Mouse (Mus musculus) frontal cortex, postnatal 14 days (tissue): ENCODE data around the gene Efcab12.
"Not testable (repeated sequence)": the region's sequence is repeated elsewhere in the genome, so short reads cannot be mapped to it uniquely, and the experiment has no call there.

Source experiments
- DNase-seq, 2 experiments: peaks; one replicate each; pipeline ENCODE4 v3.0.0; 2022; ENCODE audit warnings: low spot score in 2 of 2

Efcab12 gene

GRCm38 (mm10) chr6:115845006-115845405 lies 6.8 kb upstream of the Efcab12 start:
- DNase-seq, result no peak

DNA sequence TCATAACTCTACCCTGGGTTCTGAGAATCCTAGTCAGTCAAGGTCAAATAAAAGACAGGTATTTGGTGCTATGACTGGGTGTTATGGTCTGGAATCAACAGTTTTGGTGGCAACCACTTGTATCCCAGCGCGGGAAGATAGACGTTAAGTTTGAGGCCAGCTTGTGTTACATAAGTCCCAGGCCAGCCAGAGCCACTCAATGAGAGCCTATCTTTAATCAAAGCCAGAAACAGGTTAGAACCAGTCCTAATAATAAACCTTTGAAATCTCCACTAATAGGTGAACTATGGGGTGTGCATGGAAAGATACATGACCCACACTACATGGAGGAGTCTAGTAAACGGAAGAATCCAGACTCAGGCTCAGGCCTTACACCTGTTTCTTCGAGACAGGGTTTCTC lies 533 bp upstream of the Efcab12 start:
- no peak for DNase-seq

GRCm38 (mm10) chr6:115833861-115834260 lies 4.4 kb downstream of the Efcab12 start:
- DNase-seq, result no peak

- DNase-seq, result no peak
These were observed 5.9 kb downstream of the Efcab12 start for GRCm38 (mm10) chr6:115832152-115832850.

DNA sequence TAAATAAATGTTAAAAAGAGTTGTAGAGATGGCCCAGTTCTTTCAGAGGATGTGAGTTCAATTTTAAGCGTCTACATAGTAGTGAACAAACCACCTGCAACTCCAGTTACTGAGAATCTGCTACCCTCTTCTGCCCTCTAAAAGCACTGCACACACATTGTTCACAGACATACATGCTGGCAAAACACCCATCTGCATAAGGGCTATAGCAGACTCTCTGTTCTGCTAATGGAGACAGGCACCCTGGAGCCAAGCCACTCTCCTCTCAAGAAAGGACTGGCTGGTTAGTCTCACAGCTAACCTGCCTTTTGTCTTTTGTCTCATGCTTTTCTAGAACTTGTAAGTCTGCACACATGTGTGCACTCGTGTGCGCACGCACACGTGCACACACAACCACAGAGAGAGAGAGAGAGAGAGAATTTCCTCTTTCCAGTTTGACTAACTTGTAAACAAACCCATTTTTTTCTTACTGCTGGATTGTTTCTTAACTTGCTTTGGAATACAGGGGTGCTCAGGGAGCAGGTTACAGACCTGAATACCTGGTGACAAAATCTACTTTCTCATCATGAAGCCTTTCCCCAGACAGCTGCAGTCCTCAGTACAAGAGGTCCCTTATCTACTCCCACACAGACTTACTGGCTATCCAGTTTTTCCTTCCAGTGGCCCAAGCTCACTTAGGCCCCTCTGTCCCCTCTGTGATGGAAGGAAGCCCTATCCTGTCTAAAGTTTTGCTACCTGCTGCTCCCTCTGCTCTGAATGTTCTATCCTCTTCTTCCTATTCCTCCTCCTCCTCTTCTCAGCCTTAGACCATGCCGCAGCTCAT lies 7.2 kb downstream of the Efcab12 start:
- DNase-seq, result no peak

DNA sequence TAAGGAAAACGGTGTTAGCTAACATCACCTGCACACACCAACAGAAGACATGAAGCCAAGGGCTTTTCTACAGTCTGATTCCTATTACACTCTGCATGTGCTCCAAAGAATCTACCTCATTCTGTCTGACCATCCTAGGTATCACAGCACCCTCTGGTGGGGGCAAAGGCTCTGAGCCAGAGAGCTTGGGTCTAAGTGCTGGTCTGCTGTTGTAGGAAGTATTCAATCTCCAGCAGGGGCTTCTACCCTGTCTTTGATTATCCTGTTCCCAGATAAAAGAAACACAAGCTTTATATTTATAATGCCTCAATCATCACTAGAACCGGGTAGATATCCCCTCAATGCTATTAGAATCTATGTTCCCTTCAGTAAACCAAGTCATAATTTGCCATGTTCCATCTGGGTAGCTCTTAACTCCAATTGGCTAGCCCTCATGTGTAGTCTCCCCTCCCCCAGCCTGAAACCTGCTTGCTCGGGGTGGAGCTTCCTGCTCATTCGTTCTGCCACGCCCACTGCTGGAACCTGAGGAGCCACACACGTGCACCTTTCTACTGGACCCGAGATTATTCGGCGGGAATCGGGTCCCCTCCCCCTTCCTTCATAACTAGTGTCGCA lies 14.3 kb downstream of the Efcab12 start:
- not testable (repeated sequence) for DNase-seq

GRCm38 (mm10) chr6:115821216-115821993 lies 16.8 kb downstream of the Efcab12 start:
- DNase-seq, result no peak

DNA sequence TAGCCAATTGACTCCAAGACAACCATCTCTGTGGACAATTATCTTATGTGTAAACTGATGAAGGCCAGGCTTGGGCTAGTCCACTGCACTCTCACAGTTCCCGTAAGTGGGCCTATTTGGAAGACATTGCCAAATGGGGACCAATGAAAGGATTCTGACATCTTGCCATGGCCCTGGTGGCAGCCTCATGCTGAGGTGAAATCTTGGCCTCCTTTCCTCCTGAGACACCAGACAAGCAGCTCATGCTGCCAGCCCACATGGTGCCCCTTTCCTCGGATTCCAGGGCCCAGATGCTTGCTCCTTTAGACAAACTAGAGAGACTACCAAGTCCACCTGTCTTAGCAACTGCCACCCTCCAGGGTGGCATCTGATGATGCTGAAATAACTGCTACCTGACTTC lies 20.1 kb downstream of the Efcab12 start:
- no peak for DNase-seq

GRCm38 (mm10) chr6:115815041-115815440 lies 23.2 kb downstream of the Efcab12 start:
- no peak for DNase-seq

GRCm38 (mm10) chr6:115814104-115814503 lies 24.1 kb downstream of the Efcab12 start:
- DNase-seq, result peak in 1 of 2 experiments; percentile 40

- DNase-seq, result no peak
These were observed 26.6 kb downstream of the Efcab12 start for GRCm38 (mm10) chr6:115811606-115812005.

DNA sequence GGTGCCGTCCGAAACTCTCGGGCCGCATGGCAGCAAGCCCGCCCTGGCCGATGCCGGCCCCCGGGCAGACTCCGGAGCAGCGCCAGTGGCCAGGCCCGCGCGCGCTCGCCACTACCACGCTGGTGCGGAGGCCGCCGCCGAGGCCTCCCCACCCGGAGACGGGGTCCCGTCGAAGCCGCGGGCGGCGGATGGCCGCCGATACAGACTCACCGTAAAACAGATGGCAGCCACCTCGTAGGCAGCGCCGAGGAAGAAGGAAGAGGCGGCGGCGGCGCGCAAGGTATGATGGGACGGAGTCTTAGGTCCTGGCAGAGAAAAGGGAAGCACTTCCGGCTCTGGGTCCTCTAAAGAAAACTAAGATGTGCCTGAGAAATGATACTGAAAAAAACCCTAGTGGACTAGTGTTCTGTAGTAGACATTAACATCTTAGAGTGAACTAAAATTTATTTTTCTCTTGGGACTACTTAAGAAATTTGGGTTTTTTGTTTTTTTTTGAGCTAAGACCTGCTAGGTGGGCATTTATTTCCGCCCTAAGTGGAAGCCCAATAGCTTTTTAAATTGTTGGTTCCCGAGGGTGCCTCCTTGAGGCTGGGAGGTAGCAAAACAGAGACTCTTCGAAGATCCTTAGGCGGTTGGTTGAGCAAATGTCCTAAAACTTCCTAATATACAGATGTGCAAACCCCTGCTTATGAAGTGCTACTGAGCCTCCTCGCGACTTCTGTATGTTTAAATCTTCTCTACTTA lies 29.6 kb downstream of the Efcab12 start, which contains the start of gene Rpl32:
Gene Rpl32, minus strand, starts transcription at position 260 of the 744 bp plus-strand sequence.
- DNase-seq, result peak; percentile 74 to 82

DNA sequence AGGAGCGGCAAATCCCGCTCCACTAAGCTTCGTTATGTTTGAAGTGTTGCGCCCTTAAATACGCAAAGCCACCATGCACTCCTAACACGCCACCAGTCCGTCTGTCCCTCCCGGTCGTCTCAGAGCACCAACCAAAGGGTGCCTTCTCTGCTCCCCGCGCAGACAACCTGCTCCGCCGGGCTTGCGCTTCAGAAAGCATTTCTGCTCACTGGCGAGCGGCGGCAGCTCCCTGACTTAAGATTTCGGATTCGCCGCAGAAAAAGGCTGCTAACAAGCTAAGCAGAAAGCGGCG lies 30.1 kb downstream of the Efcab12 start:
- no peak for DNase-seq

DNA sequence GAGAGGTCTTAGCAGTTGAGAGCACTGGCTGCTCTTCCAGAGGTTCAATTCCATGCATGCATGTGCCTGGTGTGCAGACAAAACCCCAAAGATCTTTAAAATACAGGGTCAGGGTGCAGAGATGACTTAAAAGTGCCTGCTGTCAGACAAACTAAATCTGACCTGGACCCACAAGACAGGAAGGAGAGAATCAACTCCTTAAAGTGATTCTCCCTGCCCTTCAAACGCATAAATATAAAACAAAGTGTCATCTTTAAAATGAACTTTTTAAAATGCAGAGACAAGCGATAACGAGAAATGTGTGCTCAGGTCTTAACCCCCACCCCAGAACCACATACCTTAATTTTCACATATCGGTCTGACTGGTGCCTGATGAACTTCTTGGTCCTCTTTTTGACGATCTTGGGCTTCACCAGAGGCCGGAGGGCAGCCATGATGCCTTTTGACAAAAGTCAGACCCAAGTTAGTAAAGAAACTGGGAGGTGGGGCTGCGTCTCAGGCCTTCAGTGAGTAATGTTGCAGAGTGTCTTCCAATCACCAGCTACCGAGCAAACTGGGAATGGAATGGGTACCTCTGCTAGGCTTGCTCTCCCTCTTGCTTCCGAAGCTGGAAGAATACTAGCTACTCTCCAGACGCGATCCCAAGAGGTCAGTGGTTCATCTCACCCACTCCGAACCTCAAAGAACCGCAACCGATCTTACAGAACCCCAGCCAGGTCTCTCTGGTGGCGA lies 30.6 kb downstream of the Efcab12 start:
- DNase-seq, result no peak

DNA sequence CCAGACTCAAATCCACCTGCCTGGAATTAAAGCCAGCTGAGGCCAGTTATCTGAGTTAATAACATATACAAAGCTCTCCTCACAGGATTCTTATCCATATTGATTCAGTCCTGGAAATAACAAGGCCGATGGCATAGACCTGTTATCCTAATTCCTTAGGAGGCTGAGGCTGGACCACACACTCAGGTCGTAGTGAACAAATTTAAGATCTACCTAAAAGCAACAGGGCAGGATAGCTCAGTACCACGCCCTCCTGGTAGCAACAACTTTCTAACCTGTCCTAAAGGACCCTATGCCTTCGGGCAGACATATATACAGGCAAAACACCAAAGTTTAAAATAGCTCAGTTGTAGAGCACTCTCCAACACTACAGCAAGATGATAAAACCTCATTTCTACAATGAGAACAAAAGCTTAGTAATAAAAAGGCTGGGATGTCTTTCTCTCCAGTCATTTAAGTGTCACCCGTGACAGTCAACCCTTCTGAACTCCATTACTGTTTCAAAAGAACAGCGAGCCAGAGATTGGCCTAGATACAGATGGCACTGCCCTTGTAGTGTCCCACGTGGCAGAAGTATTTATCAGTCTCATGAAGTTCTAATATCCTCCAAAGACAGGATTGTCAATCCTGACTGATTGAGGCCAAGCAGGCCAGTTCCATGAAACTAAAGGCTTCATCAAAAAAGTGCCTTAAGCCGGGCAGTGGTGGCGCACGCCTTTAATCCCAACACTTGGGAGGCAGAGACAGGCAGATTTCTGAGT lies 33.6 kb downstream of the Efcab12 start:
- DNase-seq, result no peak

GRCm38 (mm10) chr6:115803541-115804382 lies 34.5 kb downstream of the Efcab12 start:
- DNase-seq, result peak; percentile 65 to 69

- DNase-seq, result no peak
These were observed 36.4 kb downstream of the Efcab12 start for GRCm38 (mm10) chr6:115801811-115802210.

GRCm38 (mm10) chr6:115792691-115793215 lies 45.5 kb downstream of the Efcab12 start:
- no peak for DNase-seq
